Mouse (Mus musculus): ENCODE data around the gene Casc3.

The Casc3 gene

GRCm38 (mm10) chr11:98772667-98773171, 32.0 kb upstream of the Casc3 start:
- peak; percentile 80 for DNase-seq (ENCODE audit: low read depth, low spot score)

DNA sequence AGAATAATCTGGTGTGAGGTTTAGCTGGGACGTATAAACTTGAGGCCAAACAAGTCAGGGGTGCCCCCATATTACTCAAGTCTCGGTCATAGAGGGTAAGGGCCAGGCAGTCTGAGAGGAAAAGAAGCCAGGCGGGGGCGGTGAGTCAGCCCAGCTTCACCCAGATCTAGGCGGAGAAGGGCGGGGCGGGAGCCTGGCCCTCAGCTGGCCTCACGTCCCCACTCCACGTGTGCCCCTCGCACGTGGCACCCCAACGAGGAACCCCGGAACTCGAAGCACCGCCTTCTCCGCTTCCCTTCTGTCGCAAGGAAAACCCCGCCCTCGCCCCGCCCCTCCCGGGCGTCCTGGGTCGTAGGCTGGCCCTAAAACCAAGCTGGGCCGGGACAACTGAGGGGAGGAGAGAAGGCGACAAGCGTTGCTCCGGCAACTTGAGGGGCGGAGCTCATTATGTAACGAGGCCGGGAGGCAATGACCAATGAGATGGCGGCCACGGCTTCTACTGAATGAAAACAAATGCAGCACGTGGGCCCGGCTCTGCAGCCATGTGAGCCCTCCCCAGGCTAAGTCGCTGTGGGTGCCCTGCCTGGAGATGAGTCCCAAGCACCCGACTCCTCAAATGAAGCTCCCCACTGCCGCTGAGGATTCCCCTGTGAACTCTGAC, 30.9 kb upstream of the Casc3 start:
- peak; percentile 100 for DNase-seq (ENCODE audit: low read depth, low spot score)

- no peak for DNase-seq (ENCODE audit: low read depth, low spot score)
Measured at GRCm38 (mm10) chr11:98774582-98775347, 29.9 kb upstream of the Casc3 start, which contains the start of gene Nr1d1. TSS of gene Nr1d1 (minus strand) at chr11:98775333.

DNA sequence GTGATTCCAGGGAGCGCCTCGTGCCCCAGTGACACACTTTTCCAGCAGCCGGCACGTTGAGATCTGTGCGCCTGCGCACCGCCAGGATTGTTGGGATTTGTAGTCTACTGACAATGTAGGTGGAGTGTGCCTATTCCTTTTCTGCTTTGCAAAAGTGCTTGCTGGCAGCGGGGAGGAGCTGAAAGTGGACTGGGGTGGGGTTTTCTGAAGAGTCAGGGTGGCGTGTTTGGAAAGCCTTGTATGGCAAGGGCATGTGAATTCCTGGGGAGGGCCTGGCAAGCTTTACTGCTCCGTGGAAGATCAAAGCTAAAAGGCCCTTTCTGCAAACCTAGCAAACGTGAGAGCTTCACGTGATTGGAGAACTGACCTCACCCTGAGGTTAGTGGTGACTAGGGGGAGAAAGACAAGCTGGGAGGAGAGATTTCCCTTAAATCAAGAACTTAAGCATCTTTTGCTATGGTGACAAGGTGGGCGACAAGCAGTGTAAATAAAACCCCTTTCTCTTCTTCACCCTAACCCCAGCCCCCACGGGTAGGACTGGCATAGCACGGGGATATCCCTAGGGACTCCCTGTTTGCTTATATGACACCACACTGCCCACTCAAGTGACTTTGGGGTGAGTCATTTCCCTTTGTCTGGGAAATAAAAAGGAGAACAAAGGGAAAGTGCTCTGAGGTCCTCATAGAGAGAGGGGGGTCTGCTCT, 29.2 kb upstream of the Casc3 start:
- peak; percentile 99 for DNase-seq (ENCODE audit: low read depth, low spot score)

DNA sequence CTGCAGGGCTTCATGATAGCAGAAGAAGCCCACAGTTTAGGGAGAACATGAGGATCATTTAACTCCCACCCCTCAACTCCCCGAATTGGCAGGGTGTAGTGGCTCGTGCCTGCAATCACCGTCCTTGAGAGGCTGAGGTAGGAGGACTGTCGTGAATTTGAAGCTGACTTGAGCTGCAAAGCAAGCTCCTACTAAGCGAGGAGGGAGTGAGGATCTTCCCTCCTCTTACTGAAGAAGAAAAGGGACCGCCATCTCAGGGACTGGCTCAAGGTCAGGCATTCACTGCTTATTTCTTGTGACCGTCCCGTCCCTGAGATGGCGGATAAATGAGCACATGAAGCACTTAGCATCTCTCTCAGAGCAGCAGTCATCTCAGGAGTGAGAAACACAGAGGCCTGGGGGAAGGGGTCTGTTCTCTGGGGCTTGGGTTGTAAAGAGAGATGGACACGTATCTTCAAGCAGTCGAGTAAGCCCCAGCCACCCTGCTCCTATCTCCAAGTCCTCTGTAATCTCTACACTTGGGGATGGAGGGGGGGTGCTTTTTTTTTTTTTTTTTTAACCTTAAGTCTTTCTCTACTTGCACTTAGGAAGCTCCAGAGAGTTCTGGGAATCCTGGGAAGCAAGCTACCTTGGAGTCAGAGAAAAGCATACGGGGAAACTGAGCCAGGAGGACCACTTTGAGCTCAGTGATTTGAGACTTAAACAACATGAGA, 28.5 kb upstream of the Casc3 start:
- no peak for DNase-seq (ENCODE audit: low read depth, low spot score)

DNA sequence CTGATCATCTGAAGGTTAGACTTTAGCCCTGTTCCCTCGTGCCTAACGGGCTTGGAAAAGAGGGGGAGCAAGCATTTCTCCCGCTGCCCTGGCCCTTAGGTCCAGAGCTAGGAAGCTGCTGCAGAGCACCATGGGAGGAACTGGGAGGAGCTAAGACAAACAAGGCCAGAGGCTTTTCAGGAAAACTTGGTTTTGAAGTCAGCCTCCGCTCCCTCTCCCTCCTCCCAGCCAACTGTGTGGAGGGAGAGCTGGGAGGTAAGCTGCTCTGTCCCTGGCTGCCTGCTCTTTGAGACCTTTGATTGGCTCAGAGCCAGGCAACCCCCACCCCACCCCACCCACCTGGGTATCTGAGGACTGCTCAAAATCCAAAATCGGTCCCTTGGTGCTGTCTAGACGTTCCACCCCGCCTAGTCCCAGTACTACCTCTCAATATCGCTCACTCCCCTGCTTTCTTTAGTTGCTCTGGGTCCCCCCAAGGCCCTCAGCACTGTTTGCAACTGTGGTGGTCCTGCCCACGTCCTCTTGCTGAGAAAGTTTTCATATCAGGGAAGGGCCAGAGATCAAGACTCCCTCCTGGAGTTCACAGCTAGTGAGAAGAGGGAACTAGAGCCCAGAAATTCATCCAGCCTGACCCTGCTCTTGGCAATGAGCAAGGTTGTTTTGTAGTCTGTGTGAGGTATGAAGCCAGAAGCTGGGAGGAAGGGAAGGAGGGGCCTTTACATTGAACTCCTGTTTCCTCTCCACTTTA, 27.7 kb upstream of the Casc3 start:
- peak; percentile 56 for DNase-seq (ENCODE audit: low read depth, low spot score)

GRCm38 (mm10) chr11:98777888-98778287, 26.8 kb upstream of the Casc3 start:
- no peak for DNase-seq (ENCODE audit: low read depth, low spot score)

- peak; percentile 95 for DNase-seq (ENCODE audit: low read depth, low spot score)
Measured at GRCm38 (mm10) chr11:98781851-98782512, 22.7 kb upstream of the Casc3 start.

DNA sequence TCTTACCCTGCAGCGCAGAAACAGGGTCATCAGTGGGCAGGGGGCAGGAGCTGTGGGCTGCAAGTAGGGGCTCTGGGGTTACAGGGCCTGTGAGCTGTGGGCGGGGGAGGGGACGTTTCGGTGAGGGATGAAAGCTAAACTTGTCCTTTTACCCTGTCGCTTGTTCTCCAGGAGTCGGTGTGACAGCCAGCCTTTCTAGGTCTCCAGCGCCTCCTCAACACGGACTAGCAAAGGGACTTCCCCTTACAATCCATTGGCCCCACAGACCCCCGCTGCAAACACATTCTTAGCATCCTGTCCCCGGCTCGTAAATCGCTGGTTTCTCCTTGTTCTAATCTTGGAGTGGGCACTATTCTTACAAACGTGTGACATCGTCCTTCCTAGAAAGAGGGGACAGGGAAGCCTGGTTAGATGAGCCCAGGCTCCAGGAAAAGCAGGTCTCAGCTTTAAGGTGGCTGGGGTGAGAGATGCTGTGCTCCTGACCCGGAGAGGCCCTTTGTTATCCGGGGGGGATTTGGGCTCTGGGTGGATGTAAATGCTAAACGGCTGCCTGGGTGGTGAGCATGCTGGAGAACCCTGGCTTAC, 22.0 kb upstream of the Casc3 start:
- no peak for DNase-seq (ENCODE audit: low read depth, low spot score)

- peak; percentile 99 for DNase-seq (ENCODE audit: low read depth, low spot score)
Measured at GRCm38 (mm10) chr11:98783236-98783696, 21.4 kb upstream of the Casc3 start.

DNA sequence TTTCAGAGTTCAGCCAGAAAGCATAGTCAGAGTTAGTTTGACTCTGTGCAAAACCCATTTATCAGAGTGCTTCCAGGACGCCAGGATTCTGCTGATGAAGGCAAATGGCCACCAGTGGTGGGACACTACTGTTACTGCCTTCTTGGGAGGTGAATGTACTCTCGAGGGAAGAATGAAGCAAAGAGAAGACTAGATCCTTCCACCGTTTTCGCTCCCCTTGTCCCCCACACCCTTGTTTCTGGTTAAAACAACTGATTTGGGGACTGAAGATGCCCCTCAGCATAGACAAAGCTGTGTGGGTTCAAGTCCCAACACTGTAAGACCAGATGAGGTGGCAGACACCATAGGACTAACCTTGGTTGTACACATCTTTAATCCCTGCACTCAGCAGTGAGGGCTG, 20.6 kb upstream of the Casc3 start:
- no peak for DNase-seq (ENCODE audit: low read depth, low spot score)

DNA sequence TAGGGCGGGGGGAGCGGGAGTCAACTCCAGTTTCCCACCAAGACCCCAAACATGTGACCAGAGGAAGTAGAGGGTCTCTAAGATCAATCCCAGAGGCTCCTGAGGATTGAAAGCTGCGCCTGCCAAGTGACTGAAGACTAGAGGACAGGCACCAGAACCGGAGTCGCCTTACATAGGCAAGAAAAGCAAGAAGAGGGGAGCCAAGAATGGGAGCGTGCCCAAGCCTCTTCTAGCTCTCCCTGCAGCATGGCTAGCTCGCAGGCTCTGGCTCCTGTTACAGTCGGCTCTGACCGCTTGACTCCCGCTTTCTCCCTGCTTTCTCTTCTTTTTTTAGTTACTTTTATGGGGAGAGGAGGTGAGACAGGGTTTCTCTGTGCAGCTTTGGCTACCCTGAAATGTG, 19.5 kb upstream of the Casc3 start:
- no peak for DNase-seq (ENCODE audit: low read depth, low spot score)

DNA sequence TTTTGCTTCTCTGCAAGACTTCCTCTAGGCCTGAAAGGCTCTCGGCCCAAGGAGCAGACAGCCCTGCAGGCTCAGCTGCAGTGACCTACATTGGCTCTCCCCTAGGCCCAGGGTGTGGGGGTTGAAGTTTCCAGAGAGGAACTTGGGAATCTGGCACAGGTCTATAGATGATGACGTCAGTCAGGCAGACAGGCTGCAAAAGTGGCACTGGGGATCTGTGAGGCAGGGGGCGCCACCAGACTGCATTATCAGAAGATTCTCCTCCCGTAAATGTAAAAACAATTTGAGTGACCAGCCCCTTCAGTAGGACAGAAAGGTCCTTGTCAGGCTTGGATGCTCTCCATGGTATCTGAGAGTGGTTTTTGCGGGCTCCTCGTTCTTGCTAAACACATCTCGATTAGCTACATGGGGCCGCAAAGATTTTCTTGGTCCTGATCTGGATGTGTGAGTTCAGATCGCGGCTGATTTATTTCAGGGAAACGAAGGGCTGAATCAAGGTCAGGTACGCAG, 18.9 kb upstream of the Casc3 start:
- peak; percentile 95 for DNase-seq (ENCODE audit: low read depth, low spot score)

DNA sequence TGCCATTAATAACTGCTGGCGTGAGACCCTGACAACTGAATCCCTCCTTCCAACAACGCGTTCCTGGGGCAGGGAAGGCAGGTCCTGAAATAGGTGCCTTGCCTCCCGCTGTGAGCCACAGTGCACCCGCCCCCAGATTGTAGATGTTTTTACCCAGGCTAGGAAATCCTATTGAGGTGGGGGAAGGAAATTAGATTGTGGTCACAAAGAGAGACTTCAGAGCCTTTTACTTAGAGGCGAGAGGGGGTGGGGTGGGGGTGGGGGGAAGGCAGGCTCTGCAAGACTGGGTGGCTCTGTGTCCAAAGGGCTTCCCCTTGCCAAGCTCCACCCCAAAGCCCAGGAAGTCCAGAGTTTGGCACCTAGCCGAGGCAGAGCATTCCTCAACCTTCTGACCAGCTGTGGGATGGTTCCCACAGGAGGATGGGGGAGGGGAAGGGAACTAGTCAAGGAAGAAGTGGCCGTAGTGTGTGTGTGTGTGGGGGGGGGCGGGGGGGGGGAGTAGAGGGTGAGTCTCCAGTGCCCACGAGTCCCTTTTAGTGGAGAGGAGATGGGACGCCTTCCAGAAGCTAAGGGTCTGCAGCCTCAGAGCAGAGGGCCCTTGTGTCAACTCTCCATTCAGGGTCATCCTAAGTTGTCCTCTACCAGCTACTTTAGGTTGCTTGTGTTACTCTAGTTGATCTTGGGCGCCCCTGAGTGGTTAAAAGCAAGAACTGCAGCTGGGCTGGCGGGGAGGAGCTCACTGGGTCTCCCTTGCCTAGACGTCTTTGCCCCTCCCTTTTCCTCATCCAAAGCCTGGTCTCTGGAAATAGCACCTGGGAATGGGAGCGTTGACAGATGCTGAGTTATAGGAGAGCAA, 18.1 kb upstream of the Casc3 start:
- peak; percentile 96 for DNase-seq (ENCODE audit: low read depth, low spot score)

DNA sequence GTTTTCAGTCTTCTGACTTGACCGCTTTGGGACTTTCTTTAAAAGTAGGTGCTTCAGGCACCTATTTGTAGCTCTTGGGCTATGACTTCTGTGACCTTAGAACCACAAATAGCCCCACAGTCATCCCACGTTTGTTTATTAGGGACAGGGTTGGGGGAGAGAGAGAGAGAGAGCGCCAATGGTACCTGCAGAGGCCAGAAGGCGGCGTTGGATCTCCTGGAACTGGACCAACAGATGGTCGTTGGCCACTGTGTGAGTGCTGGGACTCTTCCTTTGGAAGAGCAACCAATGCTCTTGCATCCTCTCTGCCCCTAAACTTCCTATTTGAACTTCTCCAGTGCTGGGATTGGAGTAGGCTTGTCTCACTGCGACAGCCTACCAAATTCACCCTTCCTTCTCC, 17.5 kb upstream of the Casc3 start:
- no peak for DNase-seq (ENCODE audit: low read depth, low spot score)

DNA sequence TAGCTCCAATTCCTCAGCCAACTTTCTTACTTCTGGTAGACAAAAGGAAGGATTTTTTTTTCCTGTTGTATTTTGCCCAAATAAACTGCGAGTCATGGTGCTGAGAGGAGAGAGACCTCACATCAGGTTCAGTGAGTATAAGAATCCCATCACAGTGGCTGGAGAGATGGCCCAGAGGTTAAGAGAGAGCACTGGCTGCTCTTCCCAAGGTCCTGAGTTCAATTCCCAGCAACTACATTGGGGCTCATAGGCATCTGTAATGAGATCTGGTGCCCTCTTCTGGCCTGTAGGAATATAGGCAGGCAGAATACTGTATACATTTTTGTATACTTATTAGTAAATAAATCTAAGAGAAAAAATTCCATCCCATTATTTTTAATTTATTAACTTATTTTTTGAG, 17.0 kb upstream of the Casc3 start:
- DNase-seq (ENCODE audit: low read depth, low spot score) = no peak

DNA sequence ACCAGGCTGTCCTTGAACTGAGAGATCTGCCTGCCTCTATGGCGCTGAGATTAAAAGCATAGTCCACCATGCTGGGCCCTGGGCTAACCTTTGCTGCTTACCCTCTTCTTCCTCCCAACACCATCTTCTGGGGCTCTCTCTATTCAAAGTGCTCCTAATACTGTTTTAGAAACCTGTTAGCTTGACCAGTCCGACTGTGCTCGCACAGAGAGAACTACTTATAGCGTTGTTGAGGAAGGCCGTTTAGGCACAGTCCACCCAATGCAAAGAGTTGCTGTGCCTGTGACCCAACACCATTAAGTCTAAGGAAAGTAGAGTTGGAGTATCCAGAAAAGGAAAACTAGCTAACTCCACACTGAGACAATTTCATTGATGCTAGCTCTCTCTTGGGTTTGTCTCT, 16.6 kb upstream of the Casc3 start:
- DNase-seq (ENCODE audit: low read depth, low spot score) = no peak

DNA sequence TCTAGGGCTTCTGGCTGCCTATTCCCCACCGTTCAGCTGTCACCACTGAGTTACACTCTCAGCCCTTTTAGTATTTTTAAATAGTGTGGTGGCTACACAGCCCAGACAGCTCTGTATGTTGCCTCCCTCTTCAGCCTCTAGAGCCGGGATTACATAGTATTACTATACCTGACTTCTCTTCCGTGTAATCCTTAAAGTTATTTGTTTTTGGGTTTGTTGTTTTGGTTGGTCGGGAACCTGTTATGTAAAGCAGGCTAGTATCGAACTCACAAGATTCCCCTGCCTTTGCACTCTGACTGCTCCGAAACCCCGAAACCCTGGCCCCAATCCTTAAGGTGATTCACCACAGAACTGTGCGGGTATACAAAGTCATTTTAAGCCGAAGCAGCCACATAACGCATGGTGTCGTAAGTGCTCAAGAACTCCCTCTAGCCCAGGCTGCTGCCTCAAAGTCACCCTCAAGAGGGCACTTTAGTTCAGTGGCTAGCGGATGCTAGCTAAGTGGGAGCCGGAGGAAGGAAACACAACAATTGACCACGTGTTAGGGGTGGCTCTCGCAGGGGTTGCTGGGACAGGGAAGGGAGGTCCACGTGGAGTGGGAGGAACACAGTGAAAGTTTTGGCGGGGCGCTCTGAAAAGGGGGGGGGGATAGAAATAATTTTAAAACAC, 16.0 kb upstream of the Casc3 start:
- DNase-seq (ENCODE audit: low read depth, low spot score) = peak; percentile 98

Measured in brain, adult 2 months (tissue).